Mouse (Mus musculus) ES-E14 (cell line): ENCODE results near the gene Gabre. TPM values are rescaled to one million over a fixed set of nuclear protein-coding genes. Genes with fewer than 3 reads are reported as not detected.

Experiments
- DNase-seq: peaks from one replicate; pipeline ENCODE4 v3.0.0-alpha.2; 2013; ENCODE audit warnings: low read depth, low spot score
- H3K27ac ChIP-seq: 2 replicates; pipeline ENCODE4 v1.5.1; 2012; ENCODE audit warnings: low read depth, mild to moderate bottlenecking, low read length, moderate library complexity, mixed read lengths; ENCODE audit not compliant: poor library complexity, insufficient read depth, severe bottlenecking
- H3K36me3 ChIP-seq: 2 replicates; pipeline ENCODE4 v1.6.1; 2012; ENCODE audit warnings: mild to moderate bottlenecking, low read length, moderate library complexity, mixed read lengths; ENCODE audit not compliant: control insufficient read depth, poor library complexity, insufficient read depth, severe bottlenecking
- H3K4me1 ChIP-seq, 2 experiments: fragments of 150-350 bp in 1 of 2; sonication (generic) in 1 of 2; 2 replicates each; pipeline ENCODE4 v1.6.1; 2012; ENCODE audit warnings: low read length in 2 of 2, mild to moderate bottlenecking in 1 of 2, mixed read lengths in 1 of 2; ENCODE audit not compliant: control insufficient read depth in 2 of 2, insufficient read depth in 2 of 2, poor library complexity in 1 of 2
- H3K4me3 ChIP-seq, 2 experiments: fragments of 150-350 bp in 1 of 2; sonication (generic) in 1 of 2; 2 replicates each; pipeline ENCODE4 v1.5.1; 2012; ENCODE audit warnings: low read length in 2 of 2, low read depth in 1 of 2, mild to moderate bottlenecking in 1 of 2, mixed read lengths in 1 of 2; ENCODE audit not compliant: insufficient read depth in 1 of 2, poor library complexity in 1 of 2, severe bottlenecking in 1 of 2
- H3K9ac ChIP-seq: 2 replicates; pipeline ENCODE4 v1.6.1; 2012; ENCODE audit warnings: low read depth, mild to moderate bottlenecking, low read length, mixed read lengths; ENCODE audit not compliant: poor library complexity, insufficient read depth, severe bottlenecking
- H3K9me3 ChIP-seq: fragments of 150-350 bp; sonication (generic); 2 replicates; pipeline ENCODE4 v1.6.1; 2012; ENCODE audit warnings: low read depth, mild to moderate bottlenecking, low read length; ENCODE audit not compliant: control insufficient read depth, insufficient read depth
- CHD2 ChIP-seq: IDR thresholded peaks from 2 replicates; pipeline ENCODE4 v1.6.1; 2014; ENCODE audit warnings: mild to moderate bottlenecking, low read depth, low read length, inconsistent platforms
- HCFC1 ChIP-seq: IDR thresholded peaks from 2 replicates; pipeline ENCODE4 v1.6.1; 2012; ENCODE audit warnings: low read length, inconsistent platforms, borderline replicate concordance; ENCODE audit not compliant: insufficient read depth
- MAFK ChIP-seq: IDR thresholded peaks from 2 replicates; pipeline ENCODE4 v1.6.1; 2014; ENCODE audit warnings: mild to moderate bottlenecking, low read depth, low read length, inconsistent platforms; ENCODE audit not compliant: insufficient read depth
- ZC3H11A ChIP-seq: IDR thresholded peaks from 2 replicates; pipeline ENCODE4 v1.6.1; 2012; ENCODE audit warnings: low read depth, mild to moderate bottlenecking, inconsistent platforms, low read length, borderline replicate concordance
- ZNF384 ChIP-seq: IDR thresholded peaks from 2 replicates; pipeline ENCODE4 v1.6.1; 2012; ENCODE audit warnings: low read depth, low read length, inconsistent platforms
- in situ Hi-C, 2 experiments: fragments of 600-800 bp; cut with MboI; formaldehyde crosslinking; loops; one replicate each; pipeline ENCODE4 v1.15.1; 2025; ENCODE audit warnings: low sequenced_read_pairs in 2 of 2, inconsistent platforms in 1 of 2; ENCODE audit not compliant: unreplicated experiment in 2 of 2
- total RNA-seq: library from RNA; depleted of rRNA; stranded (reverse); fragments of 300-350 nt; gene quantifications from 2 replicates; pipeline ENCODE4 v1.2.3, GENCODE M21; 2012; rRNA removed

The Gabre gene
- total RNA-seq, 1 experiment = 1.3 TPM

DNA sequence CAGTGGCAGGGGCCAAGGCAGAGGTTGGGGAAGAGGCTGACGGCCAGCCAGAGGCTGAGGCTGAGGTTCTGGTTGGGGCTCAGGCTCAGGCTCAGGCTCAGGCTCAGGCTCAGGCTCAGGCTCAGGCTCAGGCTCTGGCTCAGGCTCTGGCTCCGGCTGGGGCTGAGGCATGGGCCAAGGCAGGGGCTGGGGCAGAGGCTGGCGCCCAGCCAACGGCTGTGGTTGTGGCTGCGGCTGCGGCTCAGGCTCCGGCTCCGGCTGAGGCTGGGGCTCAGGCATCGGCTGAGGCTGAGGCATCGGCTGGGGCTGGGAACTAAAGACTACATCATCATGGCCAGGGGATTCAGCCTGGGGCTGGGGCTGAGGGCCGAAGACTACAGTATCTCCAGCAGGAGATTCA is 4.0 kb downstream of the Gabre start:
- in situ Hi-C loops = no loop called here
- no peak overlapping the region for H3K9ac ChIP-seq
- H3K36me3 ChIP-seq = no peaks in the 10 kb centered on the region
- H3K4me3 ChIP-seq = no peak overlapping the region
- no peaks in the 10 kb centered on the region for H3K4me1 ChIP-seq
- no peaks in the 10 kb centered on the region for H3K9me3 ChIP-seq
- DNase-seq = no peak
- H3K27ac ChIP-seq = no peak overlapping the region
- TF ChIP-seq CHD2 (no peak), HCFC1 (no peak), ZNF384 (no peak), MAFK (no peak), ZC3H11A (no peak)

DNA sequence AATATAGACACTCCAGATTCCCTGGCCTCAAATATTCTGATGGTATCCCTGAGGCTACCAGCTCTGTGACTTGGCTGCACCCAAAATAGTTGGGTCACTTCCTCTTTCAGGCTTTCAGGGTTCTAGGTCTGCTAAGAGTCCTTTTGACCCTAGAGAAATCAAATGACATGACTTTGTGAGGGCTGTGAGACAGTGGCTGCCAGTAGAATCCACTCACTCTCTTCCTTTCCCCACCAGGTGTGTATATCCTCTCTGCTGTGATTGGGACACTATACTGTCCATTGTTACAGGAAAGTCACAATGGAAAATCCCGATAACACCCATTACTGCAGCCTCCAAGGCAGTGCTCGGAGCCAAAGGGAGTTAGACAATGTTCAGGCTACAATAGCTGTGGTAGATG is 52.9 kb downstream of the Gabre start, which contains the start of gene Magea4:
Gene Magea4, plus strand, starts transcription at position 301 of the 400 bp plus-strand sequence.
- Histone ChIP-seq H3K9ac (no peak within 1 kb of the TSS), H3K9me3 (no peaks in the 10 kb centered on the region), H3K4me1 (no peaks in the 10 kb centered on the region), H3K27ac (no peak within 1 kb of the TSS), H3K4me3 (no peak within 1 kb of the TSS), H3K36me3 (no peaks in the 10 kb centered on the region)
- in situ Hi-C loops = no loop called here
- no peak for TF ChIP-seq CHD2
- DNase-seq = no peak

Other genes starting within 250 kb of the Gabre start
- 0.85 and 2.5 TPM in 2 replicates for gene Magea4, start 52.8 kb downstream of the Gabre start, total RNA-seq
- gene Magea10, start 112.1 kb upstream of the Gabre start, total RNA-seq = 0.27 TPM in 1 of 2 replicates, not detected in the other